Mouse (Mus musculus): ENCODE data around the gene Ccdc107. TPM values are rescaled to one million over a fixed set of nuclear protein-coding genes. Genes with fewer than 3 reads are reported as not detected.

The Ccdc107 gene
- total RNA-seq (2014; fragmentation: Nextera tagmentation) (28.8 and 47.9 TPM in 2 replicates), total RNA-seq (2017) (44.6 and 46.3 TPM in 2 replicates)

GRCm38 (mm10) chr4:43492821-43493185 lies at the start of gene Ccdc107:
Gene Ccdc107 (plus strand): TSS chr4:43492900.
- peak; percentile 90 for ATAC-seq (replicated peaks; ENCODE audit: low FRiP score, low TSS enrichment, poor library complexity, severe bottlenecking)

- no peak for ATAC-seq (replicated peaks; ENCODE audit: low FRiP score, low TSS enrichment, poor library complexity, severe bottlenecking)
These were observed 49.2 kb upstream of the Ccdc107 start for GRCm38 (mm10) chr4:43443511-43443910.

- ATAC-seq (replicated peaks; ENCODE audit: low FRiP score, low TSS enrichment, poor library complexity, severe bottlenecking) = peak; percentile 54
These were observed 45.4 kb upstream of the Ccdc107 start for GRCm38 (mm10) chr4:43447251-43447650.

- ATAC-seq (replicated peaks; ENCODE audit: low FRiP score, low TSS enrichment, poor library complexity, severe bottlenecking) = no peak
These were observed 44.1 kb upstream of the Ccdc107 start for GRCm38 (mm10) chr4:43448554-43448953.

GRCm38 (mm10) chr4:43452315-43452714 lies 40.4 kb upstream of the Ccdc107 start:
- ATAC-seq (replicated peaks; ENCODE audit: low FRiP score, low TSS enrichment, poor library complexity, severe bottlenecking) = no peak

GRCm38 (mm10) chr4:43453413-43453812 lies 39.3 kb upstream of the Ccdc107 start:
- no peak for ATAC-seq (replicated peaks; ENCODE audit: low FRiP score, low TSS enrichment, poor library complexity, severe bottlenecking)

GRCm38 (mm10) chr4:43454041-43454836 lies 38.5 kb upstream of the Ccdc107 start, which contains the start of gene Cd72:
Gene Cd72 (minus strand): TSS chr4:43454628.
- peak; percentile 61 for ATAC-seq (replicated peaks; ENCODE audit: low FRiP score, low TSS enrichment, poor library complexity, severe bottlenecking)

- ATAC-seq (replicated peaks; ENCODE audit: low FRiP score, low TSS enrichment, poor library complexity, severe bottlenecking) = no peak
These were observed 36.2 kb upstream of the Ccdc107 start for GRCm38 (mm10) chr4:43456470-43456869.

GRCm38 (mm10) chr4:43457124-43457523 lies 35.6 kb upstream of the Ccdc107 start:
- no peak for ATAC-seq (replicated peaks; ENCODE audit: low FRiP score, low TSS enrichment, poor library complexity, severe bottlenecking)

- peak; percentile 18; the same call in 1 of the 2 replicates for ATAC-seq (replicated peaks; ENCODE audit: low FRiP score, low TSS enrichment, poor library complexity, severe bottlenecking)
These were observed 29.6 kb upstream of the Ccdc107 start for GRCm38 (mm10) chr4:43463102-43463501.

- ATAC-seq (replicated peaks; ENCODE audit: low FRiP score, low TSS enrichment, poor library complexity, severe bottlenecking) = no peak
These were observed 26.8 kb upstream of the Ccdc107 start for GRCm38 (mm10) chr4:43465935-43466334.

GRCm38 (mm10) chr4:43466872-43467271 lies 25.8 kb upstream of the Ccdc107 start:
- no peak for ATAC-seq (replicated peaks; ENCODE audit: low FRiP score, low TSS enrichment, poor library complexity, severe bottlenecking)

GRCm38 (mm10) chr4:43470301-43470700 lies 22.4 kb upstream of the Ccdc107 start:
- ATAC-seq (replicated peaks; ENCODE audit: low FRiP score, low TSS enrichment, poor library complexity, severe bottlenecking) = no peak

GRCm38 (mm10) chr4:43473636-43474035 lies 19.1 kb upstream of the Ccdc107 start:
- ATAC-seq (replicated peaks; ENCODE audit: low FRiP score, low TSS enrichment, poor library complexity, severe bottlenecking) = no peak

GRCm38 (mm10) chr4:43476604-43477003 lies 16.1 kb upstream of the Ccdc107 start:
- ATAC-seq (replicated peaks; ENCODE audit: low FRiP score, low TSS enrichment, poor library complexity, severe bottlenecking) = peak; percentile 50

GRCm38 (mm10) chr4:43477857-43478533 lies 14.7 kb upstream of the Ccdc107 start:
- ATAC-seq (replicated peaks; ENCODE audit: low FRiP score, low TSS enrichment, poor library complexity, severe bottlenecking) = peak; percentile 97

GRCm38 (mm10) chr4:43478534-43478858 lies 14.2 kb upstream of the Ccdc107 start:
- ATAC-seq (replicated peaks; ENCODE audit: low FRiP score, low TSS enrichment, poor library complexity, severe bottlenecking) = peak; percentile 36; the same call in 1 of the 2 replicates

GRCm38 (mm10) chr4:43478906-43479832 lies 13.5 kb upstream of the Ccdc107 start:
- peak; percentile 29 for ATAC-seq (replicated peaks; ENCODE audit: low FRiP score, low TSS enrichment, poor library complexity, severe bottlenecking)

GRCm38 (mm10) chr4:43480985-43481384 lies 11.7 kb upstream of the Ccdc107 start:
- ATAC-seq (replicated peaks; ENCODE audit: low FRiP score, low TSS enrichment, poor library complexity, severe bottlenecking) = no peak

All from megakaryocyte-erythroid progenitor cell, adult 5-6 weeks (primary cell).